Mouse (Mus musculus) lung, embryonic 14.5 days (tissue): ENCODE results near the gene Vsig10l. TPM values are rescaled to one million over a fixed set of nuclear protein-coding genes. Genes with fewer than 3 reads are reported as not detected.

ENCODE experiments used
- ATAC-seq: fragments of 200-750 bp; cut with Nextera tagmentation; 2 replicates; pipeline ENCODE4 v1.8.0; 2017; ENCODE audit warnings: mild to moderate bottlenecking, moderate TSS enrichment, moderate library complexity; ENCODE audit not compliant: insufficient read depth
- DNase-seq: peaks from one replicate; pipeline ENCODE4 v3.0.0-alpha.2; 2015
- H3K27ac ChIP-seq: fragments of 300-500 bp; sonication (generic); 2 replicates; pipeline ENCODE4 v1.5.1; 2014; ENCODE audit warnings: low read depth, mild to moderate bottlenecking, moderate library complexity
- H3K27me3 ChIP-seq: fragments of 300-500 bp; sonication (generic); 2 replicates; pipeline ENCODE4 v1.6.1; 2014; ENCODE audit warnings: low read length, control low read depth; ENCODE audit not compliant: insufficient read depth
- H3K36me3 ChIP-seq: fragments of 300-500 bp; sonication (generic); 2 replicates; pipeline ENCODE4 v1.6.1; 2014; ENCODE audit warnings: control low read depth; ENCODE audit not compliant: insufficient read depth
- H3K4me1 ChIP-seq: fragments of 300-500 bp; sonication (generic); 2 replicates; pipeline ENCODE4 v1.6.1; 2014; ENCODE audit warnings: antibody characterized with exemption, control low read depth; ENCODE audit not compliant: insufficient read depth
- H3K4me2 ChIP-seq: fragments of 300-500 bp; sonication (generic); 2 replicates; pipeline ENCODE4 v1.6.1; 2014; ENCODE audit warnings: mild to moderate bottlenecking
- H3K4me3 ChIP-seq: fragments of 300-500 bp; sonication (generic); 2 replicates; pipeline ENCODE4 v1.5.1; 2014; ENCODE audit warnings: low read depth, low read length
- H3K9ac ChIP-seq: fragments of 300-500 bp; sonication (generic); 2 replicates; pipeline ENCODE4 v1.6.1; 2014
- H3K9me3 ChIP-seq: fragments of 300-500 bp; sonication (generic); 2 replicates; pipeline ENCODE4 v1.6.1; 2016; ENCODE audit warnings: low read depth, low read length, control low read depth
- CTCF ChIP-seq: IDR thresholded peaks from 2 replicates; pipeline ENCODE4 v1.5.1; 2016; ENCODE audit warnings: antibody characterized with exemption, low read depth
- WGBS: fragments of 180-500 bp; shearing (Covaris S2); extraction: QIAGEN DNeasy Blood & Tissue Kit; methylation state at CpG from one replicate; pipeline ENCODE4 v1.1.7; 2014; 5-methylcytosine and 5-hydroxymethylcytosine counted together
- polyA plus RNA-seq: library from polyadenylated mRNA; unstranded; fragments of >200 nt; fragmentation: Nextera tagmentation; extraction: Ambion mirVana; gene quantifications from 2 replicates; pipeline ENCODE4 v1.2.1, GENCODE M21; 2014

The Vsig10l gene
- polyA plus RNA-seq, 1 experiment from 2014 or later = 2.1 TPM

- Histone ChIP-seq H3K27me3 (no peaks in the 10 kb centered on the region), H3K4me1 (peaks cover 15% of the 10 kb centered on the region), H3K27ac (peak within 1 kb of the TSS; percentile 97), H3K4me3 (peak within 1 kb of the TSS; percentile 57), H3K9me3 (no peaks in the 10 kb centered on the region), H3K4me2 (peak within 1 kb of the TSS; percentile 85), H3K9ac (peak within 1 kb of the TSS; percentile 66), H3K36me3 (no peaks in the 10 kb centered on the region)
- TF ChIP-seq CTCF = no peak
- under 1% methylated on average over 27 of the region's 27 CpGs for WGBS
- ATAC-seq = peak; percentile 97
- peak; percentile 97 for DNase-seq
These were observed 19.0 kb upstream of the Vsig10l start, which contains the start of the genes Etfb and Gm45233 for GRCm38 (mm10) chr7:43443917-43444293. Gene Etfb (plus strand): TSS chr7:43444083. Gene Gm45233 (plus strand): TSS chr7:43444128.

- 81% methylated on average over 4 of the region's 4 CpGs for WGBS
- TF ChIP-seq CTCF = no peak
- H3K27ac ChIP-seq = no peak overlapping the region
These were observed 15.2 kb upstream of the Vsig10l start for GRCm38 (mm10) chr7:43447801-43448200.

GRCm38 (mm10) chr7:43448246-43448645 lies 14.7 kb upstream of the Vsig10l start:
- H3K4me2 ChIP-seq = no peak overlapping the region
- H3K9me3 ChIP-seq = no peaks in the 10 kb centered on the region
- H3K4me1 ChIP-seq = peaks cover 6% of the 10 kb centered on the region; the same call in 1 of the 2 replicates
- no peak overlapping the region for H3K4me3 ChIP-seq
- no peak for ATAC-seq
- no peaks in the 10 kb centered on the region for H3K27me3 ChIP-seq
- H3K36me3 ChIP-seq = peaks cover 17% of the 10 kb centered on the region
- no peak for TF ChIP-seq CTCF
- WGBS = 83% methylated on average over 2 of the region's 3 CpGs
- H3K27ac ChIP-seq = no peak overlapping the region
- no peak overlapping the region for H3K9ac ChIP-seq
- DNase-seq = no peak

More at GRCm38 (mm10) chr7:43447801-43448200, 15.2 kb upstream of the Vsig10l start:
- no peak for ATAC-seq
- no peak overlapping the region for H3K9ac ChIP-seq
- peaks cover 12% of the 10 kb centered on the region for H3K36me3 ChIP-seq
- no peak overlapping the region for H3K4me2 ChIP-seq
- no peaks in the 10 kb centered on the region for H3K9me3 ChIP-seq
- no peaks in the 10 kb centered on the region for H3K27me3 ChIP-seq
- H3K4me1 ChIP-seq = peaks cover 7% of the 10 kb centered on the region
- no peak for DNase-seq
- no peak overlapping the region for H3K4me3 ChIP-seq

GRCm38 (mm10) chr7:43449811-43450210 lies 13.1 kb upstream of the Vsig10l start:
- DNase-seq (no peak), ATAC-seq (no peak)
- H3K9ac ChIP-seq = no peak overlapping the region
- WGBS = 97% methylated on average over 2 of the region's 2 CpGs
- no peak overlapping the region for H3K4me2 ChIP-seq
- no peak for TF ChIP-seq CTCF
- H3K27me3 ChIP-seq = no peaks in the 10 kb centered on the region
- H3K9me3 ChIP-seq = no peaks in the 10 kb centered on the region
- H3K4me3 ChIP-seq = no peak overlapping the region
- H3K27ac ChIP-seq = no peak overlapping the region
- H3K4me1 ChIP-seq = no peaks in the 10 kb centered on the region
- peaks cover 32% of the 10 kb centered on the region for H3K36me3 ChIP-seq

- ATAC-seq = no peak
- H3K4me2 ChIP-seq = no peak overlapping the region
- H3K27me3 ChIP-seq = no peaks in the 10 kb centered on the region
- H3K27ac ChIP-seq = no peak overlapping the region
- no peaks in the 10 kb centered on the region for H3K4me1 ChIP-seq
- no peak overlapping the region for H3K9ac ChIP-seq
- H3K4me3 ChIP-seq = no peak overlapping the region
- WGBS = 93% methylated on average over 11 of the region's 11 CpGs
- TF ChIP-seq CTCF = no peak
- no peak for DNase-seq
- H3K36me3 ChIP-seq = peaks cover 51% of the 10 kb centered on the region
- H3K9me3 ChIP-seq = no peaks in the 10 kb centered on the region
These were observed 11.2 kb upstream of the Vsig10l start for GRCm38 (mm10) chr7:43451726-43452125.

- 46% methylated on average over 4 of the region's 4 CpGs for WGBS
- H3K4me2 ChIP-seq = no peak overlapping the region
- no peaks in the 10 kb centered on the region for H3K9me3 ChIP-seq
- peak; percentile 25; the same call in 1 of the 2 replicates for TF ChIP-seq CTCF
- DNase-seq (peak; percentile 31), ATAC-seq (peak; percentile 30; the same call in 1 of the 2 replicates)
- H3K4me3 ChIP-seq = no peak overlapping the region
- H3K27me3 ChIP-seq = no peaks in the 10 kb centered on the region
- H3K4me1 ChIP-seq = no peaks in the 10 kb centered on the region
- H3K9ac ChIP-seq = no peak overlapping the region
- H3K36me3 ChIP-seq = peaks cover 58% of the 10 kb centered on the region
- H3K27ac ChIP-seq = no peak overlapping the region
These were observed 10.3 kb upstream of the Vsig10l start for GRCm38 (mm10) chr7:43452609-43453008.

- H3K9ac ChIP-seq = no peak overlapping the region
- TF ChIP-seq CTCF = no peak
- 83% methylated on average over 14 of the region's 14 CpGs for WGBS
- ATAC-seq (no peak), DNase-seq (no peak)
- no peak overlapping the region for H3K4me2 ChIP-seq
- H3K36me3 ChIP-seq = peaks cover 63% of the 10 kb centered on the region
- no peak overlapping the region for H3K4me3 ChIP-seq
- H3K27me3 ChIP-seq = no peaks in the 10 kb centered on the region
- no peak overlapping the region for H3K27ac ChIP-seq
- no peaks in the 10 kb centered on the region for H3K4me1 ChIP-seq
- H3K9me3 ChIP-seq = no peaks in the 10 kb centered on the region
These were observed 9.2 kb upstream of the Vsig10l start for GRCm38 (mm10) chr7:43453599-43454355.
